Mouse (Mus musculus): ENCODE measurements around the gene Npff. TPM values are rescaled to one million over a fixed set of nuclear protein-coding genes. Genes with fewer than 3 reads are reported as not detected.

Gene Npff
- polyA plus RNA-seq, 1 experiment from 2014 or later, result 2.0 TPM

- 84% methylated on average over 5 of the region's 5 CpGs for WGBS
- Histone ChIP-seq H3K36me3 (ENCODE audit: insufficient read depth, low read length) (peaks cover 80% of the 10 kb centered on the region), H3K27me3 (ENCODE audit: insufficient read depth, low read length) (no peaks in the 10 kb centered on the region), H3K4me3 (ENCODE audit: low read length) (no peak overlapping the region), H3K27ac (ENCODE audit: low read length) (no peak overlapping the region), H3K9ac (replicated peaks; ENCODE audit: low read length) (no peak overlapping the region), H3K4me2 (replicated peaks; ENCODE audit: low read depth, low read length) (no peak overlapping the region), H3K4me1 (ENCODE audit: insufficient read depth, low read length) (peaks cover 14% of the 10 kb centered on the region), H3K9me3 (ENCODE audit: low read length) (no peaks in the 10 kb centered on the region)
- ATAC-seq (ENCODE audit: low FRiP score, low TSS enrichment), result no peak
Measured at GRCm38 (mm10) chr15:102500479-102500878, 24.3 kb downstream of the Npff start.

- 91% methylated on average over 6 of the region's 6 CpGs for WGBS
- Histone ChIP-seq H3K9me3 (ENCODE audit: low read length) (no peaks in the 10 kb centered on the region), H3K4me1 (ENCODE audit: insufficient read depth, low read length) (peaks cover 7% of the 10 kb centered on the region), H3K4me3 (ENCODE audit: low read length) (no peak overlapping the region), H3K36me3 (ENCODE audit: insufficient read depth, low read length) (peaks cover 80% of the 10 kb centered on the region), H3K9ac (replicated peaks; ENCODE audit: low read length) (no peak overlapping the region), H3K27me3 (ENCODE audit: insufficient read depth, low read length) (no peaks in the 10 kb centered on the region), H3K27ac (ENCODE audit: low read length) (no peak overlapping the region), H3K4me2 (replicated peaks; ENCODE audit: low read depth, low read length) (no peak overlapping the region)
- no peak for ATAC-seq (ENCODE audit: low FRiP score, low TSS enrichment)
Measured at GRCm38 (mm10) chr15:102499851-102500250, 24.9 kb downstream of the Npff start.

- Histone ChIP-seq H3K9me3 (ENCODE audit: low read length) (no peaks in the 10 kb centered on the region), H3K4me1 (ENCODE audit: insufficient read depth, low read length) (peaks cover 7% of the 10 kb centered on the region), H3K4me3 (ENCODE audit: low read length) (no peak overlapping the region), H3K27ac (ENCODE audit: low read length) (no peak overlapping the region), H3K27me3 (ENCODE audit: insufficient read depth, low read length) (no peaks in the 10 kb centered on the region), H3K36me3 (ENCODE audit: insufficient read depth, low read length) (peaks cover 81% of the 10 kb centered on the region), H3K9ac (replicated peaks; ENCODE audit: low read length) (no peak overlapping the region), H3K4me2 (replicated peaks; ENCODE audit: low read depth, low read length) (no peak overlapping the region)
- no peak for ATAC-seq (ENCODE audit: low FRiP score, low TSS enrichment)
- 69% methylated on average over 3 of the region's 3 CpGs for WGBS
Measured at GRCm38 (mm10) chr15:102499370-102499769, 25.4 kb downstream of the Npff start.

GRCm38 (mm10) chr15:102498322-102498721 lies 26.4 kb downstream of the Npff start:
- H3K9ac ChIP-seq (replicated peaks; ENCODE audit: low read length), result no peak overlapping the region
- WGBS, result 90% methylated on average over 3 of the region's 3 CpGs
- H3K4me2 ChIP-seq (replicated peaks; ENCODE audit: low read depth, low read length), result no peak overlapping the region
- no peak overlapping the region for H3K4me3 ChIP-seq (ENCODE audit: low read length)
- no peaks in the 10 kb centered on the region for H3K9me3 ChIP-seq (ENCODE audit: low read length)
- H3K4me1 ChIP-seq (ENCODE audit: insufficient read depth, low read length), result peaks cover 7% of the 10 kb centered on the region
- peaks cover 79% of the 10 kb centered on the region for H3K36me3 ChIP-seq (ENCODE audit: insufficient read depth, low read length)
- no peak overlapping the region for H3K27ac ChIP-seq (ENCODE audit: low read length)
- H3K27me3 ChIP-seq (ENCODE audit: insufficient read depth, low read length), result no peaks in the 10 kb centered on the region
- ATAC-seq (ENCODE audit: low FRiP score, low TSS enrichment), result no peak

- Histone ChIP-seq H3K9ac (replicated peaks; ENCODE audit: low read length) (no peak overlapping the region), H3K36me3 (ENCODE audit: insufficient read depth, low read length) (peaks cover 65% of the 10 kb centered on the region), H3K4me3 (ENCODE audit: low read length) (no peak overlapping the region), H3K9me3 (ENCODE audit: low read length) (no peaks in the 10 kb centered on the region), H3K27ac (ENCODE audit: low read length) (no peak overlapping the region), H3K4me1 (ENCODE audit: insufficient read depth, low read length) (no peaks in the 10 kb centered on the region), H3K4me2 (replicated peaks; ENCODE audit: low read depth, low read length) (no peak overlapping the region), H3K27me3 (ENCODE audit: insufficient read depth, low read length) (no peaks in the 10 kb centered on the region)
- ATAC-seq (ENCODE audit: low FRiP score, low TSS enrichment), result no peak
- 68% methylated on average over 1 of the region's 1 CpGs for WGBS
Measured at GRCm38 (mm10) chr15:102487664-102488063, 37.1 kb downstream of the Npff start.

GRCm38 (mm10) chr15:102485853-102486252 lies 38.9 kb downstream of the Npff start:
- Histone ChIP-seq H3K9ac (replicated peaks; ENCODE audit: low read length) (no peak overlapping the region), H3K4me3 (ENCODE audit: low read length) (no peak overlapping the region), H3K27ac (ENCODE audit: low read length) (no peak overlapping the region), H3K4me2 (replicated peaks; ENCODE audit: low read depth, low read length) (no peak overlapping the region), H3K27me3 (ENCODE audit: insufficient read depth, low read length) (no peaks in the 10 kb centered on the region), H3K9me3 (ENCODE audit: low read length) (no peaks in the 10 kb centered on the region), H3K4me1 (ENCODE audit: insufficient read depth, low read length) (no peaks in the 10 kb centered on the region), H3K36me3 (ENCODE audit: insufficient read depth, low read length) (peaks cover 68% of the 10 kb centered on the region)
- ATAC-seq (ENCODE audit: low FRiP score, low TSS enrichment), result 0 out of 2 replicates have a peak, but pooled peaks have one; percentile 23
- WGBS, result 90% methylated on average over 12 of the region's 12 CpGs

- ATAC-seq (ENCODE audit: low FRiP score, low TSS enrichment), result no peak
- peaks cover 68% of the 10 kb centered on the region for H3K36me3 ChIP-seq (ENCODE audit: insufficient read depth, low read length)
- no peak overlapping the region for H3K4me2 ChIP-seq (replicated peaks; ENCODE audit: low read depth, low read length)
- no peaks in the 10 kb centered on the region for H3K4me1 ChIP-seq (ENCODE audit: insufficient read depth, low read length)
- 92% methylated on average over 3 of the region's 3 CpGs for WGBS
- no peaks in the 10 kb centered on the region for H3K27me3 ChIP-seq (ENCODE audit: insufficient read depth, low read length)
- no peak overlapping the region for H3K4me3 ChIP-seq (ENCODE audit: low read length)
- no peak overlapping the region for H3K9ac ChIP-seq (replicated peaks; ENCODE audit: low read length)
- no peaks in the 10 kb centered on the region for H3K9me3 ChIP-seq (ENCODE audit: low read length)
- no peak overlapping the region for H3K27ac ChIP-seq (ENCODE audit: low read length)
Measured at GRCm38 (mm10) chr15:102483136-102483535, 41.6 kb downstream of the Npff start.

GRCm38 (mm10) chr15:102474520-102474919 lies 50.2 kb downstream of the Npff start:
- Histone ChIP-seq H3K36me3 (ENCODE audit: insufficient read depth, low read length) (peaks cover 36% of the 10 kb centered on the region), H3K9me3 (ENCODE audit: low read length) (no peaks in the 10 kb centered on the region), H3K27ac (ENCODE audit: low read length) (no peak overlapping the region), H3K4me1 (ENCODE audit: insufficient read depth, low read length) (peaks cover 13% of the 10 kb centered on the region), H3K27me3 (ENCODE audit: insufficient read depth, low read length) (no peaks in the 10 kb centered on the region), H3K4me3 (ENCODE audit: low read length) (no peak overlapping the region), H3K4me2 (replicated peaks; ENCODE audit: low read depth, low read length) (no peak overlapping the region), H3K9ac (replicated peaks; ENCODE audit: low read length) (no peak overlapping the region)
- 91% methylated on average over 2 of the region's 2 CpGs for WGBS
- ATAC-seq (ENCODE audit: low FRiP score, low TSS enrichment), result no peak

Other genes with a start within 250 kb of the Npff start
- gene Mfsd5, start 245.5 kb downstream of the Npff start, polyA plus RNA-seq (2015; fragmentation: Nextera tagmentation; extraction: Ambion mirVana), result 76.5 and 78.8 TPM in 2 replicates
- 31.4 and 33.6 TPM in 2 replicates for gene Espl1, start 228.7 kb downstream of the Npff start, polyA plus RNA-seq (2015; fragmentation: Nextera tagmentation; extraction: Ambion mirVana)
- gene Pfdn5, start 198.8 kb downstream of the Npff start, polyA plus RNA-seq (2015; fragmentation: Nextera tagmentation; extraction: Ambion mirVana), result 376 and 377 TPM in 2 replicates
- 118 and 120 TPM in 2 replicates for gene Myg1, start 193.2 kb downstream of the Npff start, polyA plus RNA-seq (2015; fragmentation: Nextera tagmentation; extraction: Ambion mirVana)
- 89.2 and 91.7 TPM in 2 replicates for gene Aaas, start 174.2 kb downstream of the Npff start, polyA plus RNA-seq (2015; fragmentation: Nextera tagmentation; extraction: Ambion mirVana)
- 1.2 and 1.3 TPM in 2 replicates for gene Sp7, start 157.8 kb downstream of the Npff start, polyA plus RNA-seq (2015; fragmentation: Nextera tagmentation; extraction: Ambion mirVana)
- 10.6 and 11.3 TPM in 2 replicates for gene Sp1, start 118.8 kb downstream of the Npff start, polyA plus RNA-seq (2015; fragmentation: Nextera tagmentation; extraction: Ambion mirVana)
- gene Amhr2, start 79.6 kb downstream of the Npff start, polyA plus RNA-seq (2015; fragmentation: Nextera tagmentation; extraction: Ambion mirVana), result 1.7 and 2.0 TPM in 2 replicates
- 81.5 and 94.9 TPM in 2 replicates for gene Prr13, start 65.9 kb downstream of the Npff start, polyA plus RNA-seq (2015; fragmentation: Nextera tagmentation; extraction: Ambion mirVana)
- gene Pcbp2, start 54.4 kb downstream of the Npff start, polyA plus RNA-seq (2015; fragmentation: Nextera tagmentation; extraction: Ambion mirVana), result 209 and 212 TPM in 2 replicates
- 6.7 TPM in 1 of 2 replicates, not detected in the other for gene Gm10337, start 21.2 kb downstream of the Npff start, polyA plus RNA-seq (2015; fragmentation: Nextera tagmentation; extraction: Ambion mirVana)
- gene Map3k12, start 7.9 kb downstream of the Npff start, polyA plus RNA-seq (2015; fragmentation: Nextera tagmentation; extraction: Ambion mirVana), result 17.2 and 19.5 TPM in 2 replicates
- gene Tarbp2, start 6.8 kb downstream of the Npff start, polyA plus RNA-seq (2015; fragmentation: Nextera tagmentation; extraction: Ambion mirVana), result 95.6 and 99.3 TPM in 2 replicates
- gene Gm28047, start 100.1 kb upstream of the Npff start, polyA plus RNA-seq (2015; fragmentation: Nextera tagmentation; extraction: Ambion mirVana), result 0.36 TPM in 1 of 2 replicates, not detected in the other
- gene Atf7, start 100.5 kb upstream of the Npff start, polyA plus RNA-seq (2015; fragmentation: Nextera tagmentation; extraction: Ambion mirVana), result 30.9 and 39.2 TPM in 2 replicates
- gene Atp5g2, start 147.4 kb upstream of the Npff start, polyA plus RNA-seq (2015; fragmentation: Nextera tagmentation; extraction: Ambion mirVana), result 60.1 and 74.0 TPM in 2 replicates
- 60.4 and 63.2 TPM in 2 replicates for gene Calcoco1, start 197.2 kb upstream of the Npff start, polyA plus RNA-seq (2015; fragmentation: Nextera tagmentation; extraction: Ambion mirVana)